Mouse (Mus musculus) kidney, adult 11 months (tissue): ENCODE results near the gene Copg2.

Experiments used
- DNase-seq: peaks from one replicate; pipeline ENCODE4 v3.0.0; 2022

Gene Copg2

DNA sequence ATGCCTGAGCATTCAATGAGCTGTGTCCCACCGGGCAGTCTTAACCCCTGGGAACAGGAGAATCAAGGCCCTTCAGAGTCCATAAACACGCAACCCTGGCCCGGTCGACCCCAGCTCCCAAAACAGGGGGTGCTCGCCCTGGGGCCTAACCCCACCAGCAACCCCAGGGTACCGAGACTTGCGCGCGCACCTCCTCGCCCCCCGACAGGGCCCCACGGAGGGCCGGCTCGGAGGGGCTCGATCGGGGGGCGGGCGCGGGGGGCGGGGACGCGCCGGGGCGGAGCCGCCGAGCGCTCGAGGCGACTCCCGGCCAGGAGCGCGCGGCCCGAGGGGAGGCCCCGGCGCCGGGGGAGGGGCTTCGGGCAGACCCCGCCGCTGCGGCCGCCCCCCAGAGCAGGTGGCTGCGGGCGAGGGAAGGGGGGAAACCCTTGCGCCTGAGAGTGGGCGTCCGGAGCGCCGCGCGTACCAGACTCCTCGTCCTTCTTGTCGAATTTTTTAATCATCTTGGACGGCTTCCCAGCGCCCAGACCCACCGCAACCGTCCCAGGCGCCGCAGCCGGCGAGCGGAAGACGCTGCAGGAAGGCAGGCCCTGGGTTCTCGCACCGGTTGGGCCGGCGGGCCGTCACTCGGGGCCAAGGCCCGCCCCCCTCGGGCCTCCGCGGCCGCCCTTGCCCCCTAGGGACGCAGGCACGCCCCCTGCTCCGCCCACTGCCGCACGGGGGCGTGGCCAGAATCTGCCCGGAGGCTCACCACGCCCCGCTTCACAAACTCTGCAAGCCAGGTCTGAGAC is at the start of gene Copg2:
Gene Copg2, minus strand, starts transcription at position 600 of the 791 bp plus-strand sequence.
- DNase-seq = peak; percentile 95

DNA sequence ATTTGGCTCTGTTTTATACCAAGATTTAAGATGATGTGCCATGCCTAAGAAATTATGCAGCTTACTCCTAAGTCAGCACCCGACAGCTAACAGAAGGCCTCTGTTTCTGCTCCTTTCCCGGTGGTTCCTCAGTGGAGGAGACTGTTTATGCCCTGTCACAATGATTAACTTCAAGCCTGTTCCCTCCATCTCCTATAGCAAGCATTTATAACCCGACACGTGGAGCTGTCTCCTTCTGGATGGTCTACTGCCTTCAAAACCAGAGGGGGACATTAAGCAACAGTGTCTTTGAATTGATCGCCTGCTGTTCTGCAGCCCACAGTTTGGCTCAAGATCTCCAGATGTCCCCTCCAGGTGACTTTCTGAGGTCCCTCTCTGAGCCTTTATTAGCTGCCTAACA is 42.7 kb upstream of the Copg2 start:
- DNase-seq = no peak

DNA sequence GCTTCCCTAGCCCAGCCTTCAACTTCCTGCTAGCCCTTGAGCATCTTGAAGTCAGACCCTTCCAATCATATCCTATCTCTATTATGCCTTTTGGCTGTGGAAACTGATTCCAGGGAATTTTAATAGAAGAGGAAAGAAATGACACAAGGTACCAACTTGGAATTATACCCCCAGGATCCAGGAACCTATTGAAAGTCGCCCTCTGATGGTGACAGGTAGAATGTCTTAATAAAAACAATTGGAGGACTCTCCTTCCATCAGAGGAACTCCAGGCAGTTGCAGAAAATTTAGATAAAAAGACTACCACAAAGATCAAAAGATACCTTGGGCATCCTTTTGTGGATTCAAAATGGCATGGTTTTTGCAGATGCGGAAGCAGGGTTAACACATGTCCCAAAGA is 26.2 kb upstream of the Copg2 start:
- no peak for DNase-seq

DNA sequence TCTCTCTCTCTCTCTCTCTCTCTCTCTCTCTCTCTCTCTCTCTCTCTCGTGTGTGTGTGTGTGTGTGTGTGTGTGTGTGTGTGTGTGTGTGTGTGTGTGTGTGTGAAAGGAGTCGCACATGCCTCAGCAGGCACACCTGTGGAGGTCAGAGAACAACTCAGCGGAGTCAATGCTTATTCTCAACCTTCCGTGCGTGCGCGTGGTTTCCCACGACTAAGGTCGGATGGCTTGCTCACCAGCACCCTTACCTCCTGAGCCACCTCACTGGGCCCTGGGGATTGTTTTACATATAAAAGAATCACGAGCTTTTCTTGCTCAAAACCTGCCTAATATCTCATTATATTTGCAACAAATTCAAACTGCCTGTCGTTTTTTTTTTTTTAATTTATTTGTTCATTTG is 25.2 kb upstream of the Copg2 start:
- DNase-seq = no peak

DNA sequence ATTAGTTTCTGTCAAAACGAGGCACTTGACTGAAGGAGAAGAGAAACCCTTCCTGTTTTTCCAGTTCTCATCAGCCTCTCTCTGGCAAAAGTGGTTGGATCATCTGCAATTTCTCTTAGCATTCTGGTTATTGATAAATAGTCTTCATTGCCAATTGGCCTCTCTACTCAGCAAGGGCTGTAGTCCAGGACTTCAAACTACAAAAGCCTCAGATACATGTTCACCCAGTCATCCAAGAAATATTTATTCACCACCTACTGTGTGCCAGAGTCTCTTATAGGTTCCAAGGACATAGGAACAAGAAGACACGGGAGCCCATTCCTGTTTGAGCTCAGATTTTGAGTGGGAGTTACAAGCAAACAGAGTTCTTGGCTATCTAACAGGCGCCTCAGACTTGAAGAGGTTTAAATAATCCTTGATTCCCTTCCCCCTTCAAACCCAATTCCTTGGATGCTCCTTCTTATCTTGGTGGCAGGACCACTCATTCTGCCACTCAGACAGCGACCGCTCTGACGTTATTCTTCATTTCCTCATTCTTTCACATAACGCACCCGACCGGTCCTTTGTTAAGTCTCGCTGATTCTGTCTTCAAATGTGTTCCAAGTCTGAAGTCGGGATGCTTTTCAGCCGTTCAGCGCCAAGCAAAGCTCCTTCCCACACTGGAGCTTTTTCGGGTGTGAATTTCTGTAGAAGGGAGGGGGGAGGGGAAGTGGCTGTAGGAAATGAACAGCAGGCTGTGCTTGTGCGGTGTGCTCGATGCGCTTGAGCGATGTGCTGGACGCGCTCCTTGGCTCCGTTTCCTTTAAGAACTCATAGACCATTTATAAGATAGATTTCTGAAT is 24.5 kb upstream of the Copg2 start:
- DNase-seq = no peak

DNA sequence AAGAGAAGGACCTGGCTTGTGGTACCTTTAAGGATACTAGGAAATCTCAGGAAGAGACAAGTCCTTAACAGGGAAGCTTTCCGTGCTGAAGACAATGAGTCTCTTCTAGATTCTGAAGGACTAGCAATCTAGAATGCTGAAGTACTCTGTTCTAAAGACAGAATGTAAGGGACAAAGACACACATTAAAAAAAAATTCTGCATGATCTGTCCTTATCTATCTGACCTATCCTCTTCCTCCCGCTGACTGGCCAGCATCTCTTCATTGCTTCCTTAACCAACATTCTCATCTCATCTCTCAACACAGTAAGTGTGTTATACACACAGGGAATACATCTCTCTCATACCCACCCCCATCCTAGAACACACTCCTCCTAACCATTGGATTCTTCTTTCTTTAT is 18.9 kb upstream of the Copg2 start, which contains the start of gene Tsga13:
Gene Tsga13, minus strand, starts transcription at position 101 of the 400 bp plus-strand sequence.
- no peak for DNase-seq

DNA sequence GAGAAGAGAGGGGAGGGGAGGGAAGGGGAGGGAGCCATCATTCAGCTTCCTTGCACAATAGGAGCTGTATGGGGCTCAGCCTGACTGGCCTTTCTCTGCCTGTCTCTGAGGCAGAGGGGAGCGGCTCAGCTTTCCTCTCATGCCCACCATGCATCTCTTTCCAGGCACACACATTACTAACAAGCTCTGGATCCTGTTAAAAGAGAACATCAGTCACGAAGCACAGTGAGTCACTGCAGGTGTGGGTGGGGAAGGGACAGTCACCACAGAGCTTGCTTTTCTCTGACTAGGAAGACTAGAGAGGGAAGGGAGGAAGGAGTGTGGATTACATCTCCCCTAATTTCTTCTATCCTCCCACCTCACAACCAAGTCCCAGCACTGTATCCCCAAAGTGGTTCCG is 11.4 kb upstream of the Copg2 start:
- no peak for DNase-seq

DNA sequence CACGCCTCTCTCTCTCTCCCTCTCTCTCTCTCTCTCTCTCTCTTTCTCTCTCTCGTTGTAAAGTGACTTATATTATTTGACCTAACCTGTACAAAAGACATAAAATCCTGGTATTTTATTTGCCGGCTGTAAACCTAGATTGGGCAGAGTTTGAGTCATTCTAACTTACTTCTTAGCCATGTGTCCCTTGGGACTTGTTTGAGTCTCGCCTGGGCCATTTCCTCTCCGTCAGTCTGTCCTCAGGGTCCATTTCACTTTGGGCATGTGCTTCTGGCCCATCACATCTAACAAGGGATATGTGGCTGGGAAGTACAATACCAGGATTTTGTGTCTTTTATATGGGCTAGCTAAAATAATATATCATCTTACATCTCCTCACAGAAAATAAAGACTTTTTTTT is 8.3 kb upstream of the Copg2 start:
- DNase-seq = no peak

DNA sequence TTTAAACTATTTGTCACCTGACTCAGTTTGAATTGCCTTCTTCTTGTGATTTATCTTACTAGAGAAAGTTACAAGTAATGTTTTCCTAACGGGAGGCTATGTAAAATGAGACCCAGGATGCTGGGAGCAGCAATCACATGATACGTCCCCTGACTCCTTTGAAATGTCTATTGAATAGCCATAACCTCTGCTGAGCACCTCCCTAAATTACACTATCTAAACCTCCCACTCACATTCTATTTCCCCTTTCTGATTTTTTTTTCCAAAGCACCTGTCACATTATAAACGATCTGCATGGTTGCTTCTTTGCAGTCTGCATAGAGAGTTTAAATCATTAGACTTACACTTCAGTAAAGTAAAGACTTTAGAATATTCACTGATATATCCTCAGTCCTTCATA is 7.4 kb upstream of the Copg2 start:
- no peak for DNase-seq

DNA sequence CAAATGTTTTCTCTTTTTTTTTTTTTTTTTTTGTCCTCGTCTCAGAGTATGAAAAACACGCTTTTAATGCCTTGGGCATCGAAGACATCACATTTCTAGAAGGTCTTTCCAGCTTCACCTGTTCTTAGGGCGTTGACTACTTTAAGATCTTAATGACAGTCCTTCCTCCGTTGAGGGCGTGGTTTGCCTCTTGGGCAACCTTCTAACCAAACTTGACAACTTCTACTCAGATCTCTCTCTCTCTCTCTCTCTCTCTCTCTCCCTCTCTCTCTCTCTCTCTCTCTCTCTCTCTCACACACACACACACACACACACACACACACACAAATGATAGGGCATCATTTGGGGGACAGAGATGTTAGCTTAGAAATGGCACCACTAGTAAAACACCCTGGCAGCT is 926 bp upstream of the Copg2 start:
- no peak for DNase-seq

DNA sequence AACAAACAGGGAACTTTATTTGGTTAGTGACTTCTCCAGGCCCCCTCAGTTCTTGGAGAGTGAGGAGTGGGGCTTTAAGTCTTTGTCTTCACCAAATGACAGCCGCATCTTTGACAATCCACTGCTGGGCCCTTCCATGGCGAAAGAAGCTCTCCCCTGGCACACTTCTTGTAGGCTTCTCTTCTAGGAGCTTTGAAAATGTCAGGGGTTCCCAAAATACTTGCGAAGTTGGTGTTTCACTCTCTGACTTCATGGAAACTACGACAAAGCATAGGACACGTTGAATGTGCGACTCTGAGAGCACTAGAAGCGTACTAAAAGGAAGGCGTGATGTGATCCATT is 363 bp upstream of the Copg2 start:
- DNase-seq = no peak

DNA sequence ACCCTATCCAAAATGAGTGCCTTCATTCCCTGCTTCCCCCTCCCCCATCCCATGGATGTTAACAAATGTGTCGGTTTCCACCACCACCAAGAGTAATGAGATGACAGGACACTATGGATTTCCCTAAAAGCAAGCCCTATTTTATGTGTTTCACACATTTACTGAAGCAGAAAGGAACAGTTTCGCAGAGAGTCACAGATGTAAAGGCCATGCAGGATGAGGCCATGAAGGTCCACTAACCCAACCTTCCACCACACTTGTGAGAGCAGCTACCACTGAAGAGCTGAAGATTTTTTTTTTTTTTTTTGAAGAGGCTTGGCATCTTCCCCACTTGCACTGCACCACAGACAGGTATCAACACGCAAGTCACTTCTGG is 787 bp downstream of the Copg2 start:
- no peak for DNase-seq

DNA sequence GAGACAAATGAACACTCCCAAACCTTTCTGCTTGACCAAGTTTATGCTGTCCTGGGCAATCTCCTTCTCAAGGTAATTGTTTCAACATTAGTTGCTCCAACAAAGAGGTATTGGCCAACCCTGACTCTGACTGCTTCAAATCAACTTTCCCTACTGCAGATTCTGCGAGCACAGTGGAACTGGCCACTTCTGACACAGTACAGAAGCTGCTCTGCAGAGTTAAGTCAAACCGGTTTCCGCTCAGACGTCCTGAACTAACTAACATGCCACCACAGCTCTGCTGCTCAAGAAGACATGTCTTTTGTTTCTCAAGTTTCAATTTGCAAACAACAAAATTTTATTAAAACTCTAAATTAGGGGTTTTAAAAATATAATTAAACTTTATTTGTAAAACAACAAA is 3.5 kb downstream of the Copg2 start:
- DNase-seq = no peak

DNA sequence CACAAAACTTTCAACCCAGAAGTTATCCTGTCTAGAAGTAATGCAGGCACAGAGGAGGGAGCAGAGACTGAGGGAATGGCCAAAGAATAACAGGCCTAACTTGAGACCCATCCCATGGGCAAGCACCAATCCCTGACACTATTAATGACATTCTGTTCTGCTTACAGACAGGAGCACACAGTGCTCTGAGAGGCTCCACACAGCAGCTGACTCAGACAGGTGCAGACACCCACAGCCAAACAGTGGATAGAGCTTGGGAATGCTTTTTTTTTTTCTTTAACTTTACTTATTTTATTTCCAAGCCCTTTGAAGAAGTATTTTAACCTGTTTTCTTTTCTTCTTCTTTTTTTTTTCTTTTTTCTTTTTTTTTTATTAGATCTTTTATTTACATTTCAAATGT is 4.8 kb downstream of the Copg2 start:
- DNase-seq = no peak

DNA sequence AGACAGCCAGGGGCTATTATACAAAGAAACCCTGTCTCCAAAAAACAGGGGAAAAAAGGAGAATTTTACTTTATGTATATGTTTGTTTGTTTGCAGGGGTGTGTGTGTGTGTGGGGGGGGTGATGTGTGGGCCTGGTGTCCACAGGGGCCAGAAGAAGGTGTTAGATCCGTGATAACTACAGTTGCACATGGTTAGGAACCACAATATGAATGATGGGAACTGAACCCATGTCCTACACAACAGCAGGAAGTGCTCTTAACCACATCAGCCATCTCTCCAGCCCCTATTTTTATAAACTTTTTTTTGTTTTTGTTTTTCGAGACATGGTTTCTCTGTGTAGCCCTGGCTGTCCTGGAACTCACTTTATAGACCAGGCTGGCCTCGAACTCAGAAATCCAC is 11.7 kb downstream of the Copg2 start:
- DNase-seq = no peak

DNA sequence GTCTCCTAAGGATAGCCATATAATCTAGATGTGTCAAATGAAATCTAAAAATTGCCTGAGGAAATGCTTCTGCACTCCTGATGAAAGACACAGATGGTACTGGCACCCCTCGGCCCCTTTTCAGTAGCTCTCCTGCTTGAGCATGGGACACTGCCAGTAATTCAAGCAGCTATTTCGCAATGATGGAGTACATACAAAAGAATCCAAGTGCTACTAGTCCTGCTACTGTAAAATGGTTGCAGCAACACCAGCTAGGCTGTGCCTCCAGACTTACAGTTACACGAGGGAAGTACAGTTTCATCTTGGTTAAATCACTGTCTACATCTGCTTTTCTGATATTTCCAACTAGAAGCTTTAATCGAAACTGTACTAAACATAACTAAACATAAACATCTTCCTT is 13.1 kb downstream of the Copg2 start:
- no peak for DNase-seq

DNA sequence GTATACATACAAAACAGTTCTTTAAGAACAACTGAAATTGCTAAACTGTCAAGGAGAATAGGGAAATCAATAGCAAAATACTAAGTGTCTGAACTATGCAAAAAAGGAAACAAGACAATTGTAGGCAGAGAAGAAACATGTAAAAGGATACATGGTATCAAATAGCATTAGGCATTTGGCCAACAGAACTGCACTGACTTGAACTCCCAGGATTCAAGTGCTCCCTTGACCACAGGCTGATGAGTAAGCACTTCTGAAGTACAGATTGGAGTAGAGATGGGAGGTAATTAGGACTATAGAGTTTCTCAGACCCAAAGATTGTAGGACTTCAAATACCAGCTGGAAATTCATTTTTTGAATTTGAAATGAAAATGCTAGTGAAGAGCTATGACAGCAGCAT is 19.9 kb downstream of the Copg2 start:
- DNase-seq = no peak

DNA sequence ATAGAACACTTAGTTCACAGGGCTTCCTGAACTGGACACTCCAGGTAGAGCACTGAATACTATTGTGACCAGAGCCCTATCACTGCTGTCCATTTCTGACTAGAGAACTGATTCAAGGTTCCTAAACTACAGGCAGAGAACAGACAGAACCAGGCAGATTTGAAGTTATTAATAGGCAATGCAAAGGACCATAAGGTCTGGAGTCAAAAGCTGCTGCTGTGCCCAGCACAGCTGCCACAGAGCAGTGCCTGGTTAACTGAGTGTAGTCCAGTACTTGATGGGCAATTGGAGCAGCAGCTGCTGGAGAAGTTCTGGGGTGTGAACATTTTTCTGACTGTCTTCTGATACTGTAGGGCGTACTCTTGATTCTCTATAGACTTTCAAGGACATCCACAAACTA is 30.1 kb downstream of the Copg2 start:
- DNase-seq = no peak

DNA sequence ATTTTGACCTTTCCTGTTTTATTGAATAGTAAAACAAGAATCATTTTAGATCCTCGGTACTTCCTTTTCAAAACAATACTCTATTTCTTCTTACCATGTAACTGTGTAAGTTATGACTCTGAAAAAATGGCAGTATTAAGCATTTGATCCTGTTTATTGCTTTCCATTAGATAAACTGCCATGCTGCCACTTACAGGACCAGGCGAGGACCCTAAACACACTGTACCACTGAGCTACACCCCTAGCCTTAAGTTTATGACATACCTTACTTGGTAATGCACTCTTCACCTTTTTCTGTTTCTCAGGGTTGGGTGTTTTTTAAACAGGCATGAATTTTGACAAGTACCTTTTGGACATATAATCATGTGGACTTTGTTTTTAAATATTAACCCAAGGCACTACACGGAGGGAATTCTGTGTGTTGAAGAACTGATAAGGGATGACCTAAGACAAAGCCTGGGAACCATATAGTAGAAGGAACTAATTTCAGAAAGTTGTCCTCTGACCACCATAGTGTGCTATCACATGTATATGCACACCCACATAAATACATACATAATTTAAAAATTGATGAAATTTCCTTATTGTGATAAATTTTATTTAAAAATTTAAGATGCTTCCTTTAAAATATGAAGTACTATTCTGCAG is 31.4 kb downstream of the Copg2 start:
- no peak for DNase-seq

DNA sequence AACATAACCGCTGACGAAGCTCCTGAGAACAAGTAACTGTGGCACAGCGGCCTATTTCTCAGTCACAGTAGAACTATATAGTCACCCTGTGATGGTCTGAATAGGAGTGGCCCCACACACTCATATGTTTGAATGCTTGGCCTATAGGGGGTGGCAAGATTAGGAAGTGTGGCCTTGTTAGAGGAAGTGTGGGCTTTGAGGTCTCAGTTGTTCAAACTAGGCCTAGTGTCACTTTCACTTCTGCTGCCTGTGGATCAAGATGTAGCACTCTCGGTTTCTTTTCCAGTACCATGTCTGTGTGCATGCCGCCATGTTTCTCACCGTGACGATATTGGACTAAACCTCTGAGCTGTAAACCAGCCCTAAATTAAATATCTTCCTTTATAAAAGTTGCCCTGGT is 40.6 kb downstream of the Copg2 start:
- DNase-seq = no peak

DNA sequence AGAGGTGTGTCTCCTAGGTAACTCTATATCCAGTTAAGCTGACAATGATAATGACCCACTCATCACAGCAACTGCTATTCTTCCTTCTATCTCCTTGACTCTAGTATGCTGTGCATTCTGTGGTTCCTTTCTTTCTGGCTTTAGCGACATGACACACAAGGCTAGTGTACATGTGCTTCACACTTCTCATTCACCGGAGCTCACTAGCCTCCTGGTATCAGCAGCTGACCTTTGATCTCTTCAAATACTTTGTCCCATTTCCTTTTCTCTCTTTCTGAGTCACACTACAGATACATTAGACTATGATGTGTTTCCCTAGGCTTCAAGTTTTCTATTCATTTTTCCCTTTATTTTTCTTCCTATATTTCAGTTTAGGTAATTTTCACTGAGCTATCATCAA is 41.4 kb downstream of the Copg2 start:
- DNase-seq = no peak

DNA sequence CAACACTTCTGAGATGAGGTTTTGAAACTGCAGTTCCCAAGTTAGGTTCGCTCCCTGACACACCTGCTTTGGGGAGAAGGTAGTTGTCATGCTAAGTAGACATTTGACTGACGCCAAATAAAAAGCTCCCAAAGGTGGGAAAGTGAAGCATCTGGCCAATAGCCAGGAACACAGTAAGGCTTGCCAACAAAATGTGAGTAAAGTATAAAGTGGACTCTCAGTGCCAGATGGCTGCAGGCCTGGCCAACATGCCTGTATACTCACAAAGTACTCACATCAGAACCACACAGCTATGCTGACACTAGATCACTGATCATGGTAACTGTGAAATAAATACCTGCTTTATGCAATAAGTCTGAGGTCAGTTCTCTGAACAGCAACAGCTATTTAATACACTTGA is 46.8 kb downstream of the Copg2 start:
- DNase-seq = no peak

DNA sequence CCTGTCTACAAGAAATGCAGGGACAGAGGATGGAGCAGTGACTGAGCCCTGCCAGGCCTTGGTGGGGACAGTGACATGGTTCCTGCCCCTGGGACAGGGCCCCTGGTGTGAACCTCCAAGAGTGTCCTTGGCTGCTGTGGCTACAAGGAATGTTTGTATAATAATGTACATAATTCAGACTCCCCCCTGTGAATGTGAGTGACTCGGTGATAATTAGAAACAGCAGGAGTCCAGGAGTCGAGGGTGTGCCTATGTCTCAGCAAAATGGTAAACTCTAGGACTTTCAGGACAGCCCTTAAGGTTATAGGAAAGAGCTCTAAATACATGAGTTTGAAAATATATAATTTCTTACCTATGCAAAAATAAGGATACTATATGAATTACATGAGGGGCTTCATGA is 64.4 kb downstream of the Copg2 start:
- DNase-seq = no peak

DNA sequence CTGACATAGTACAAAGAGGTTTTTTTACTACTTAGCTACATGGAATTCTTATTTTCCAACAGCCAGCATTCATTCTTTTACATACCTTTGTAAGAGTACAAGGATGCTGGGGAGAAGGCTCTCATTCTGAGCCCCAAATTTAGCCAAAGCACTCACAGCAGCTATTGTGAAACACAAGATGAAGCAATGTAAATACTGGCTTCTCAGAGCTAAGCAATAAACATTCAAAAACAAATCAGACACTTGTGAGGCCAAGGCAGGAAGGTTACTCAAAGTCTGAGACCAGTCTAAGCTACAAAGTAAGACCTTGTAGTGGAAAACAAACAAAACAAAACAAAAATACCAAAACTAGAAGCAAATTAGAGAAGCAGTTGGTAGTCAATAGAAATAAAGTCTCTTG is 83.0 kb downstream of the Copg2 start:
- DNase-seq = no peak
